ENCODE assay signal across 8 mouse cellular contexts in genomic region chr5:100373952-100374351, GRCm38 (mm10). TPM values are rescaled to one million over a fixed set of nuclear protein-coding genes. Genes with fewer than 3 reads are reported as not detected.
DNase-seq lines count a peak whose midpoint lies in the region; ATAC-seq and TF ChIP-seq lines count a peak whose summit lies in the region.

No protein-coding gene starts in this region.

- H3K27ac ChIP-seq in heart, embryonic 11.5 days (ENCODE audit: low read depth, low read length), result no peak overlapping the region
- no peak overlapping the region for H3K27ac ChIP-seq in left cerebral cortex, adult 2 months

- no peaks in the 10 kb centered on the region for H3K4me1 ChIP-seq in heart, embryonic 11.5 days (ENCODE audit: control insufficient read depth, insufficient read depth, low read length)

- no peak overlapping the region for H3K9ac ChIP-seq in heart, embryonic 11.5 days (ENCODE audit: low read depth, low read length)

- TF ChIP-seq CTCF in left cerebral cortex, adult 2 months (IDR thresholded peaks at IDR 0.05), result peak; percentile 88

- 59% methylated on average over 5 of the region's 5 CpGs for WGBS in heart, embryonic 11.5 days (ENCODE audit: insufficient replicate concordance)

- H3K36me3 ChIP-seq in heart, embryonic 11.5 days (ENCODE audit: control insufficient read depth, insufficient read depth, low read length), result peaks cover 31% of the 10 kb centered on the region

- no peak for DNase-seq in heart, postnatal 25 days (ENCODE audit: low spot score)
- peak; percentile 56 for DNase-seq in adrenal gland, postnatal 10 days
- peak; percentile 77 for DNase-seq in embryo, embryonic 11 days
- DNase-seq in induced T-regulatory cell, adult 2 months (ENCODE audit: low read depth), result peak; percentile 64
- peak in 1 of 2 experiments; percentile 40 for DNase-seq in left cerebral cortex, adult 2 months (ENCODE audit: extremely low spot score in 1 of 2, low spot score in 2 of 2)
- peak; percentile 63 for DNase-seq in mesoderm, embryonic 11.5 days (ENCODE audit: low read depth, low spot score)
- DNase-seq in telencephalon, adult 2 months (ENCODE audit: low read depth, low spot score), result peak; percentile 49

- H3K9me3 ChIP-seq in heart, embryonic 11.5 days (replicated peaks; ENCODE audit: control insufficient read depth, low read length), result no peaks in the 10 kb centered on the region

- ATAC-seq in heart, embryonic 11.5 days (replicated peaks; ENCODE audit: insufficient number of reproducible peaks, low FRiP score, low TSS enrichment), result 0 out of 2 replicates have a peak, but pooled peaks have one; percentile 31

- H3K4me2 ChIP-seq in heart, embryonic 11.5 days, result no peak overlapping the region

- intact Hi-C loops in heart, postnatal 25 days (cut with DNase I), result no loop called here
- intact Hi-C loops in left cerebral cortex, adult 2 months (cut with DNase I), result loop anchor here (5.0 kb wide), 1 partner anchor 302 kb away; no protein-coding TSS in a partner anchor

- H3K4me3 ChIP-seq in heart, embryonic 11.5 days (ENCODE audit: low read depth, low read length), result no peak overlapping the region
- H3K4me3 ChIP-seq in left cerebral cortex, adult 2 months, result no peak overlapping the region

- H3K27me3 ChIP-seq in heart, embryonic 11.5 days (ENCODE audit: control insufficient read depth, insufficient read depth, low read length), result no peaks in the 10 kb centered on the region

RNA-seq across cellular contexts. Expression of gene Sec31a, which starts 42.1 kb away (rescaled TPM):
- 154 and 190 TPM in 2 replicates for polyA plus RNA-seq in heart, embryonic 11.5 days (2014; fragmentation: Nextera tagmentation; extraction: Ambion mirVana)
- total RNA-seq in heart, postnatal 25 days (2021), result 100 to 1,000 TPM; 111 to 116 TPM
- total RNA-seq in adrenal gland, postnatal 10 days (2021), result 100 to 1,000 TPM; 149 to 150 TPM
- 100 to 1,000 TPM; 118 to 122 TPM for total RNA-seq in left cerebral cortex, adult 2 months (2021)
